24 mouse cellular contexts compared by ENCODE assay signal in the genomic region with DNA sequence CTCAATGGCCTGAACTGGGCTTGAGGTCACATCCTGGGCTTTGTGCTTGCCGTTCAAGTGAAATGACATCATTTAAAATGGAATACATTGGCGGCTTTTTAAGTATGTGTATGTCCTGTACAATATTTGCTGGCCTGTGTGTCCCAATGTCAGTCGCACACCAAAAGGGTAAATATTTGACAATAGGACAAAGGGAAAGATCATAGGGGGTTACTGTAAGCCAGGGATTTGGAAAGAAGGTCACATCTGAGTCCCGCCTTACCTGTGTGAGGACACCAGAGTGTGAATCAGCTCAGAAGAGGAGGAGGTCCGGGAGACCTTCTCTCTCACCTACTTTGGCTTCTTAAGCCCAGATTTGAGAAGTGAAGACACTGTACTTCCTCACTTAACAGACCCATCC. TPM values are rescaled to one million over a fixed set of nuclear protein-coding genes. Genes with fewer than 3 reads are reported as not detected.
"Had no signal": no experiment of that assay in that cellular context is flagged by ENCODE, and none has a peak within 500 bp of the region (broad histone marks: within the 10 kb centered on the region; RNA-seq: fewer than 3 reads in every experiment).

No protein-coding gene starts in this region.

- H3K27me3 ChIP-seq: limb, embryonic 13.5 days; lung, embryonic 15.5 days; midbrain, embryonic 13.5 days; neural tube, embryonic 13.5 days had no signal

- H3K4me1 ChIP-seq: limb, embryonic 10.5 days; limb, embryonic 13.5 days; lung, embryonic 15.5 days; midbrain, embryonic 10.5 days; midbrain, embryonic 13.5 days; neural tube, embryonic 13.5 days had no signal

- H3K9me3 ChIP-seq: limb, embryonic 10.5 days; limb, embryonic 13.5 days; lung, embryonic 15.5 days; midbrain, embryonic 10.5 days; midbrain, embryonic 13.5 days; neural tube, embryonic 13.5 days had no signal

- H3K4me2 ChIP-seq: limb, embryonic 13.5 days; lung, embryonic 15.5 days; midbrain, embryonic 13.5 days; neural tube, embryonic 13.5 days had no signal

- H3K9ac ChIP-seq: limb, embryonic 13.5 days; lung, embryonic 15.5 days; midbrain, embryonic 13.5 days; neural tube, embryonic 13.5 days had no signal

- H3K36me3 ChIP-seq: limb, embryonic 10.5 days; limb, embryonic 13.5 days; lung, embryonic 15.5 days; midbrain, embryonic 10.5 days; midbrain, embryonic 13.5 days; neural tube, embryonic 13.5 days had no signal

- H3K27ac ChIP-seq: limb, embryonic 10.5 days; limb, embryonic 13.5 days; lung, embryonic 15.5 days; midbrain, embryonic 10.5 days; midbrain, embryonic 13.5 days; neural tube, embryonic 13.5 days had no signal

- H3K4me3 ChIP-seq: limb, embryonic 10.5 days; limb, embryonic 13.5 days; lung, embryonic 15.5 days; megakaryocyte, embryonic 14.5 days; midbrain, embryonic 10.5 days; midbrain, embryonic 13.5 days; myocyte; neural tube, embryonic 13.5 days had no signal

- ATAC-seq: intestine, embryonic 16.5 days; midbrain, embryonic 13.5 days; midbrain, embryonic 16.5 days had no signal

- DNase-seq: kidney, adult 18-20 months; kidney, adult 9 months; kidney, postnatal 14 days; kidney, postnatal 4 days; lung, adult 18-20 months; lung, postnatal 10 days; lung, postnatal 36 days; thymus, adult 2 months; thymus, postnatal 14 days; thymus, postnatal 4 days had no signal

RNA-seq across cellular contexts. Expression of a gene that starts 25.0 kb away (rescaled TPM):
- total RNA-seq: monocyte, adult 5-6 weeks; neutrophil, adult 5-6 weeks had no signal

RNA-seq across cellular contexts. Expression of a gene that starts 50.1 kb away (rescaled TPM):
- total RNA-seq: left cerebral cortex, postnatal 25 days; monocyte, adult 5-6 weeks; neutrophil, adult 5-6 weeks had no signal
- polyA plus RNA-seq: limb, embryonic 10.5 days; midbrain, embryonic 10.5 days; spleen, adult 2 months had no signal
